Mouse (Mus musculus) MN1 (cell line): ENCODE measurements around the gene Atpaf1.

ENCODE experiments used
- DNase-seq: peaks from one replicate; pipeline ENCODE4 v3.0.0-alpha.2; 2016; ENCODE audit warnings: low spot score

The Atpaf1 gene

GRCm38 (mm10) chr4:115784769-115785510 is at the start of gene Atpaf1:
Gene Atpaf1 (plus strand): TSS chr4:115784812.
- DNase-seq, result peak; percentile 67

GRCm38 (mm10) chr4:115734867-115735266 is 49.7 kb upstream of the Atpaf1 start:
- no peak for DNase-seq

- peak; percentile 94 for DNase-seq
These were observed 47.0 kb upstream of the Atpaf1 start, which contains the start of gene Efcab14 for GRCm38 (mm10) chr4:115737551-115738041. Gene Efcab14 (plus strand): TSS chr4:115737744.

- DNase-seq, result no peak
These were observed 46.1 kb upstream of the Atpaf1 start for GRCm38 (mm10) chr4:115738481-115738985.

GRCm38 (mm10) chr4:115742658-115743057 is 42.0 kb upstream of the Atpaf1 start:
- no peak for DNase-seq

GRCm38 (mm10) chr4:115743096-115743495 is 41.5 kb upstream of the Atpaf1 start:
- peak; percentile 40 for DNase-seq

GRCm38 (mm10) chr4:115748181-115748580 is 36.4 kb upstream of the Atpaf1 start:
- DNase-seq, result no peak

GRCm38 (mm10) chr4:115749336-115749735 is 35.3 kb upstream of the Atpaf1 start:
- DNase-seq, result no peak

- DNase-seq, result no peak
These were observed 30.5 kb upstream of the Atpaf1 start for GRCm38 (mm10) chr4:115754101-115754500.

- no peak for DNase-seq
These were observed 29.8 kb upstream of the Atpaf1 start for GRCm38 (mm10) chr4:115754851-115755250.

- DNase-seq, result no peak
These were observed 23.4 kb upstream of the Atpaf1 start for GRCm38 (mm10) chr4:115761206-115761605.

- no peak for DNase-seq
These were observed 20.0 kb upstream of the Atpaf1 start for GRCm38 (mm10) chr4:115764581-115764980.

GRCm38 (mm10) chr4:115767647-115768467 is 16.8 kb upstream of the Atpaf1 start:
- DNase-seq, result no peak

- DNase-seq, result no peak
These were observed 9.6 kb upstream of the Atpaf1 start for GRCm38 (mm10) chr4:115775056-115775455.

GRCm38 (mm10) chr4:115777627-115778026 is 7.0 kb upstream of the Atpaf1 start:
- DNase-seq, result no peak

GRCm38 (mm10) chr4:115780269-115780668 is 4.3 kb upstream of the Atpaf1 start:
- DNase-seq, result no peak

GRCm38 (mm10) chr4:115780918-115781317 is 3.7 kb upstream of the Atpaf1 start, which contains the start of gene Tex38:
Gene Tex38 (minus strand): TSS chr4:115781018.
- DNase-seq, result no peak

GRCm38 (mm10) chr4:115782026-115782805 is 2.4 kb upstream of the Atpaf1 start:
- DNase-seq, result no peak

- no peak for DNase-seq
These were observed 961 bp downstream of the Atpaf1 start for GRCm38 (mm10) chr4:115785511-115786034.

GRCm38 (mm10) chr4:115790864-115791263 is 6.3 kb downstream of the Atpaf1 start:
- no peak for DNase-seq

- no peak for DNase-seq
These were observed 10.7 kb downstream of the Atpaf1 start for GRCm38 (mm10) chr4:115795360-115795759.

- DNase-seq, result peak; percentile 15
These were observed 15.4 kb downstream of the Atpaf1 start for GRCm38 (mm10) chr4:115799981-115800380.
